Mouse (Mus musculus) adrenal gland, adult 8-10 months (tissue): ENCODE measurements at regions not wholly inside any gene's neighbourhood (a gene's known extent, or its start where the extent isn't known, plus 50 kb on each side); places are given as distances from the start of the nearest gene placed in this dataset.

ENCODE experiments used
- DNase-seq: peaks from one replicate; pipeline ENCODE4 v3.0.0; 2022

GRCm38 (mm10) chr2:9267675-9268074, 613.4 kb upstream of the 4930412O13Rik start:
- no peak for DNase-seq

GRCm38 (mm10) chr2:9283441-9283840, 597.6 kb upstream of the 4930412O13Rik start:
- DNase-seq = no peak

GRCm38 (mm10) chr2:9285800-9286199, 595.3 kb upstream of the 4930412O13Rik start:
- no peak for DNase-seq

DNA sequence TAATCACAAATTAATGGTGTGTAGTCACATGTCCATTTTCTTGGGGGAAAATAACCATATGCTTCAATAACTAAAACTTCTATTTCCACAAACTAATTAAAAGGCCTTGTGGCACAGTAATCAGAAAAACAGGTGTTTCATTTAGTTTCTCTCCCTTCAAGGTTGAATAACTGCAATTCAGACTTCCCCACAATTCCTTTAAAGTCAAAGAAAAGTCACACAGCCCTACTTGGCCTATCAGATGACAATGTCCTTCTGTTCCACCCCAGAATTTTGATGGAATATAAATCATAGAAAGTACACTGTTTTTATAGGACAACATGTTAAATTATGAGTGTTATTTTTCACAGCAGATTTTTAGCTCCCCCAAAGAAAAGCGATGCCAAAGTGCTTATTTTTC, 594.0 kb upstream of the 4930412O13Rik start:
- DNase-seq = no peak

- DNase-seq = no peak
Measured at GRCm38 (mm10) chr2:9287623-9288022, 593.4 kb upstream of the 4930412O13Rik start.

DNA sequence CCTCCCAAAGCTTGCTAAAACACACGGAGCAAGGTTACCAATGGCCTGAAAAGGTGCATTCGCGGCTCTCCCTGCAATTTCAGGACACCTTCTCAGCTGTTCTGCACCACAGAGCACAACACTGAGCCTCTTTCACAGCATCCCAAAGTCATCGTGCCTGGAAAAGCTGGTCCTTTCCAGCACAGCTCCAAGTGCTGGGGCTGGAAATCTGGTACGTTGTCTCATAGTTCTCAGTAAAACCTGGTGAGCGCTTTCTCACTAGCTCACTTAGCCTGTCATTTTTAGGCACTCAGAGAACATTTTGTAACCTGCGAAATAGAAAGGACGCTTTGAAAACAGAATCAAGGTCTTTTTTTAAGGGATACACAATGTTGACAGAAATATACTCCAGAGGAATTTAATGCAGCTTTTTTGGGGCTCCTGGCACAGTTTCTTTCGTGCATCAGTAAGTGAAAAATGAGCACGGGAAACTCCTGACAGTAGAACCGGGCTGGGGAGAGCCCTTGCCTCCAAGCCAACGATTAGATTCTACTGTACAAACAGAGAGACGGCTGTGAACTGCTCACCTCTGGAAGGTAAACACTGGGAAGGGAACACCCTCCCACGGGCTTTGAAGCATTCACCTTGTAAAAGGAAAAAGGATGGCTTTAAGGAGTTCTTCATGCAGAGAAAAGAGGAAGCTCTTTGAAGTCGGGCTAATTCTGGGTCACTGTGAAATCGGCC, 549.3 kb upstream of the 4930412O13Rik start:
- DNase-seq = no peak

GRCm38 (mm10) chr2:9348982-9349381, 532.1 kb upstream of the 4930412O13Rik start:
- DNase-seq = no peak

DNA sequence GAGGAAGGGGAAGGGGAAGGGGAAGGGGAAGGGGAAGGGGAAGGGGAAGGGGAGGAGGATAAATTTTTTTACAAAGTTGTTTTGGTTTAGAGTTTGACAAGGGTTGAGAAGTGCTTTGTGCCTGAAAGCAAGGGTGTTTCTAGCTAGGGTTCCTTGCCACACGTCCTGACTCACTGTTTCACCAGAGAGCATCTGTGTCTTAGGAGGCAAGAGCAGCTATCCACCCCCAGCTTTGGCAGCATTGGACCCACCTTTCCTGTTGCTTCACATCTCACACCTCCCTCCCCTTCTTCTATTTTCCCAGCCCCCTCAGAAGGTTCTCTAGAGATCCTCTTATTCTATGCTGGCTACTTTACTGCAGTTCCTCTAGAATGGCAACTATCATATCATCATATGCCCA, 531.1 kb upstream of the 4930412O13Rik start:
- DNase-seq = no peak

- DNase-seq = no peak
Measured at GRCm38 (mm10) chr2:9352190-9352589, 528.9 kb upstream of the 4930412O13Rik start.

GRCm38 (mm10) chr2:9360020-9360419, 521.0 kb upstream of the 4930412O13Rik start:
- DNase-seq = no peak

- DNase-seq = no peak
Measured at GRCm38 (mm10) chr2:9367801-9368584, 513.1 kb upstream of the 4930412O13Rik start.

GRCm38 (mm10) chr2:9369572-9369971, 511.5 kb upstream of the 4930412O13Rik start:
- no peak for DNase-seq

DNA sequence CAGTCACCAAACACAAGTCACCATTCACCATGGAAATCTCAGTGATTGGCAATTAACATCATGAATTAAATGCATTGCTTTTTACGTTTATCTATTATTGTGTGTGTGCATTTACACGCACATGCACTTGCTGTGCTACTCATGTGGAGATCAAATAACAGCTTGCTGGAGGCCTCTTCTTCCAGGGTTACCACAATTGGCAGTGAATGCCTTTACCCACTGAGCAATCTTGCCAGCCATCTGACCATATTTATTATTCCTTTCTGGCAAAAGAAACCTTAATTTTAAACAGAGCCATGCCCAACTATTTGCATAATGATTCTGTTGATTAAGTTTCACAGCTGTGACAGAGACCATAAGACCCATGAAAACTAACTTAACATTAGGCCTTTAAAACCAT, 494.5 kb upstream of the 4930412O13Rik start:
- DNase-seq = no peak

GRCm38 (mm10) chr2:9388058-9388457, 493.0 kb upstream of the 4930412O13Rik start:
- DNase-seq = peak; percentile 27

- no peak for DNase-seq
Measured at GRCm38 (mm10) chr2:9395379-9395999, 485.6 kb upstream of the 4930412O13Rik start.

- no peak for DNase-seq
Measured at GRCm38 (mm10) chr2:9401461-9401860, 479.6 kb upstream of the 4930412O13Rik start.

GRCm38 (mm10) chr2:9402281-9402680, 478.8 kb upstream of the 4930412O13Rik start:
- DNase-seq = no peak

GRCm38 (mm10) chr2:9409075-9409474, 472.0 kb upstream of the 4930412O13Rik start:
- no peak for DNase-seq

DNA sequence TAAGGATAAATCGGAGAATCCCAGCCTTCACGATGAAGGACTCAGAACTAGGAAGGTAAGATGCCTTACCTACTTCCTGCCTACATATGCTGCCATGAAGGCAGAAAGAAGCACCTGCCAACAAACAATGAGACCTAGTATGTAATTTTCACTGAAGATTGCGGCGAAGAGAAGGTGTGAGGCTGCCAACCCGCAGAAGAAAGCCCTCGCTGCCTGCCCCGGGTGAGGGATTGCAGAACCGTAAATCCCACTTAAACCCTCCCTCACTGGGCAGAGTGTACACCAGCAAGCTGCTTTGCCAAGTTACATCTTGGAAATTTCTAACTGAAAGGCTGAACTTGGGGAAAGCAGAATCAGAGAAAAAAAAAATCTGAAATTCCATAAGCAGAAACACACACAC, 458.4 kb upstream of the 4930412O13Rik start:
- no peak for DNase-seq

- no peak for DNase-seq
Measured at GRCm38 (mm10) chr2:9423534-9423933, 457.5 kb upstream of the 4930412O13Rik start.

GRCm38 (mm10) chr2:9433110-9433940, 447.7 kb upstream of the 4930412O13Rik start:
- no peak for DNase-seq

DNA sequence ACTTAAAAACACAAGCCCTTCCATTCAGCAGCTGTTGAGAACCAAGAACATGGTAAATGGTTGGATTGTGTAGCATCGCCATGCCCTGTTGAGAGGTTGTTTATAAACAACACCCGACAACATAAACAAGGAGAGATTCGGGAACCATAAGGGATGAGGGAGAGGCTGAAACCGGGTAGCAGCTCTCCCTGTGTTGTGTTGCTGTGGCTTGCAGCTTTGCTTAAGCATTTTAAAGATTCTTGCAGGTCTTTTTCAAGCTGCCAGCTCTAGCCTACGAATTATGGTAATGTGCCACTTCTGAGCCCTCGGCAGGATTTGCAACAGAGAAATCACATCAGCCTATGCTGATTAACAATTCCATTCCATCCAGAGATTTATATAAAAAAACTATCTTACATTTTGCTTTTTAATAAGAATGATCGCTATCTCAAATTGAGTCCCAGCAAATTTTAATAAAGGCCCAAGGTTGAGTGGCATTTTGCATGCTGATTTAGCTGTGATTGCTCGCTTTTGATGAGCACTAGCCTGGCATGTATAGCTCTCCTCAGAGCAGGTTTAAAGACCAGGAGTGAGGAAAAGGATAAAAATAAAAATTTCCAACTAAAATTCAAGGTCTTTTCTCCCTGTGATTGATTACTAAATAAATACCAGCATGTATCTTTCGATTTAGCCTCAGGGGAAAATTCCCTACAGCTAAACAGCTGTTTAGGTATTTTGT, 445.7 kb upstream of the 4930412O13Rik start:
- DNase-seq = no peak
